19 mouse cellular contexts compared by ENCODE assay signal in genomic region chr4:132693366-132693765, GRCm38 (mm10). TPM values are rescaled to one million over a fixed set of nuclear protein-coding genes. Genes with fewer than 3 reads are reported as not detected.
DNase-seq lines count a peak whose midpoint lies in the region; ATAC-seq and TF ChIP-seq lines count a peak whose summit lies in the region.
"Had no signal": no experiment of that assay in that cellular context is flagged by ENCODE, and none has a peak within 500 bp of the region (broad histone marks: within the 10 kb centered on the region; RNA-seq: fewer than 3 reads in every experiment).

No protein-coding gene starts in this region.

- intact Hi-C loops in heart, adult 2 months (cut with DNase I): no loop called here

- H3K27ac ChIP-seq in heart, adult 2 months: no peak overlapping the region
- no peak overlapping the region for H3K27ac ChIP-seq in midbrain, embryonic 11.5 days (ENCODE audit: low read depth, low read length)
- no peak overlapping the region for H3K27ac ChIP-seq in midbrain, embryonic 15.5 days

- H3K36me3 ChIP-seq in heart, adult 2 months (ENCODE audit: control insufficient read depth, insufficient read depth, low read length): peaks cover 2% of the 10 kb centered on the region; the same call in 1 of the 2 replicates
- peaks cover 7% of the 10 kb centered on the region; the same call in 1 of the 2 replicates for H3K36me3 ChIP-seq in midbrain, embryonic 11.5 days (ENCODE audit: control insufficient read depth, insufficient read depth, low read length)
- H3K36me3 ChIP-seq in midbrain, embryonic 15.5 days (replicated peaks): peaks cover 5% of the 10 kb centered on the region; the same call in 1 of the 2 replicates

- no peaks in the 10 kb centered on the region for H3K79me2 ChIP-seq in heart, adult 2 months (replicated peaks; ENCODE audit: control insufficient read depth, insufficient read depth, low read length)

- WGBS in heart, adult 2 months: 91% methylated on average over 3 of the region's 3 CpGs
- WGBS in midbrain, embryonic 11.5 days: 94% methylated on average over 3 of the region's 3 CpGs
- WGBS in midbrain, embryonic 15.5 days: 90% methylated on average over 3 of the region's 3 CpGs

- TF ChIP-seq POLR2A in heart, adult 2 months (IDR thresholded peaks at IDR 0.05; ENCODE audit: insufficient read depth, low read depth, low read length): no peak

- no peak for TF ChIP-seq CTCF in heart, adult 2 months (IDR thresholded peaks at IDR 0.05)

- no peak overlapping the region for H3K9ac ChIP-seq in heart, adult 2 months (ENCODE audit: low read depth, low read length)
- no peak overlapping the region for H3K9ac ChIP-seq in midbrain, embryonic 11.5 days (ENCODE audit: low read length)
- no peak overlapping the region for H3K9ac ChIP-seq in midbrain, embryonic 15.5 days

- TF ChIP-seq EP300 in heart, adult 2 months (IDR thresholded peaks at IDR 0.05; ENCODE audit: insufficient read depth, low read depth, low read length): no peak

- H3K9me3 ChIP-seq in midbrain, embryonic 11.5 days (ENCODE audit: control insufficient read depth, low read length): no peaks in the 10 kb centered on the region
- H3K9me3 ChIP-seq in midbrain, embryonic 15.5 days: no peaks in the 10 kb centered on the region
- H3K9me3 ChIP-seq: G1E had no signal

- ATAC-seq in midbrain, embryonic 11.5 days (ENCODE audit: low FRiP score): no peak
- ATAC-seq in midbrain, embryonic 15.5 days (replicated peaks): no peak
- ATAC-seq: activated CD4-positive, CD25-positive, alpha-beta regulatory T cell, adult 4 months; CD4-positive, CD25-positive, alpha-beta regulatory T cell, adult 4 months; Patski had no signal

- no peaks in the 10 kb centered on the region for H3K27me3 ChIP-seq in heart, adult 2 months (ENCODE audit: control insufficient read depth, insufficient read depth, low read length)
- no peaks in the 10 kb centered on the region for H3K27me3 ChIP-seq in midbrain, embryonic 11.5 days (ENCODE audit: control insufficient read depth, insufficient read depth, low read length)
- H3K27me3 ChIP-seq in midbrain, embryonic 15.5 days (replicated peaks): no peaks in the 10 kb centered on the region
- H3K27me3 ChIP-seq: CH12.LX, Patski had no signal

- H3K4me3 ChIP-seq in heart, adult 2 months: no peak overlapping the region
- H3K4me3 ChIP-seq in midbrain, embryonic 11.5 days (ENCODE audit: low read depth, low read length): no peak overlapping the region
- no peak overlapping the region for H3K4me3 ChIP-seq in midbrain, embryonic 15.5 days

- no peak overlapping the region for H3K4me2 ChIP-seq in midbrain, embryonic 11.5 days
- no peak overlapping the region for H3K4me2 ChIP-seq in midbrain, embryonic 15.5 days

- peak; percentile 65 for DNase-seq in heart, adult 11 months
- DNase-seq in heart, adult 2 months: no peak
- DNase-seq in midbrain, embryonic 11.5 days (ENCODE audit: low spot score, missing footprints): peak; percentile 57
- DNase-seq: adrenal gland, adult 2 months; adrenal gland, adult 8-10 months; adrenal gland, postnatal 10 days; adrenal gland, postnatal 14 days; adrenal gland, postnatal 25 days; adrenal gland, postnatal 36 days; B cell, adult 2 months; cerebellum, adult 11 months; cerebellum, adult 11-12 months; cerebellum, adult 18-20 months had no signal

- H3K4me1 ChIP-seq in heart, adult 2 months (ENCODE audit: control insufficient read depth, insufficient read depth, low read length): no peaks in the 10 kb centered on the region
- no peaks in the 10 kb centered on the region for H3K4me1 ChIP-seq in midbrain, embryonic 11.5 days (ENCODE audit: control insufficient read depth, insufficient read depth, low read length)
- H3K4me1 ChIP-seq in midbrain, embryonic 15.5 days: no peaks in the 10 kb centered on the region

RNA-seq across cellular contexts. Expression of gene Xkr8, which starts 39.0 kb away (rescaled TPM):
- total RNA-seq in heart, adult 2 months (2021): 1 to 10 TPM; 1.2 to 2.9 TPM
- polyA plus RNA-seq in heart, adult 2 months (2012; rRNA removed): 1.6 and 3.3 TPM in 2 replicates
- 3.5 and 4.5 TPM in 2 replicates for polyA plus RNA-seq in midbrain, embryonic 11.5 days (2014; fragmentation: Nextera tagmentation; extraction: Ambion mirVana)
- 4.0 and 5.4 TPM in 2 replicates for polyA plus RNA-seq in midbrain, embryonic 15.5 days (2015; fragmentation: Nextera tagmentation; extraction: Ambion mirVana)

RNA-seq across cellular contexts. Expression of gene Eya3, which starts 54.6 kb away (rescaled TPM):
- total RNA-seq in heart, adult 2 months (2021): 10 to 100 TPM; 29.8 to 31.8 TPM
- 26.6 and 41.7 TPM in 2 replicates for polyA plus RNA-seq in heart, adult 2 months (2012; rRNA removed)
- 26.4 and 26.8 TPM in 2 replicates for polyA plus RNA-seq in midbrain, embryonic 11.5 days (2014; fragmentation: Nextera tagmentation; extraction: Ambion mirVana)
- polyA plus RNA-seq in midbrain, embryonic 15.5 days (2015; fragmentation: Nextera tagmentation; extraction: Ambion mirVana): 14.5 and 15.3 TPM in 2 replicates

Comparison
In these comparisons a context has a peak if more than half of its experiments do, and no peak if none do; other contexts are left out.
1. DNase-seq: peak in heart, adult 11 months (single experiment) and midbrain, embryonic 11.5 days (single experiment); none in heart, adult 2 months (0 of 2).